Mouse (Mus musculus): ENCODE measurements around the gene Tdrkh.

GRCm38 (mm10) chr3:94369709-94370108, 43.4 kb upstream of the Tdrkh start:
- TF ChIP-seq CTCF (IDR thresholded peaks at IDR 0.05; ENCODE audit: low read depth, low read length) (no peak), POLR2A (IDR thresholded peaks at IDR 0.05; ENCODE audit: borderline replicate concordance, low read depth, low read length) (no peak)
